Mouse (Mus musculus) yolk sac, embryonic 10.5 days (tissue): Measurements from ENCODE around the gene Dennd1a.

ENCODE experiments used
- DNase-seq: peaks from one replicate; pipeline ENCODE4 v3.0.0-alpha.2; 2017; ENCODE audit warnings: low spot score

Dennd1a gene

GRCm38 (mm10) chr2:38223759-38224158, 63.4 kb downstream of the Dennd1a start:
- DNase-seq = no peak

GRCm38 (mm10) chr2:38221461-38221860, 65.7 kb downstream of the Dennd1a start:
- DNase-seq = no peak

- peak; percentile 43 for DNase-seq
These were observed 66.3 kb downstream of the Dennd1a start for GRCm38 (mm10) chr2:38220687-38221435.

GRCm38 (mm10) chr2:38219666-38220065, 67.5 kb downstream of the Dennd1a start:
- no peak for DNase-seq

- DNase-seq = no peak
These were observed 74.1 kb downstream of the Dennd1a start for GRCm38 (mm10) chr2:38213041-38213440.

GRCm38 (mm10) chr2:38211426-38211825, 75.8 kb downstream of the Dennd1a start:
- no peak for DNase-seq

GRCm38 (mm10) chr2:38207752-38208151, 79.4 kb downstream of the Dennd1a start:
- DNase-seq = no peak

GRCm38 (mm10) chr2:38205281-38205680, 81.9 kb downstream of the Dennd1a start:
- no peak for DNase-seq

GRCm38 (mm10) chr2:38204696-38205095, 82.5 kb downstream of the Dennd1a start:
- DNase-seq = no peak

GRCm38 (mm10) chr2:38198072-38198471, 89.1 kb downstream of the Dennd1a start:
- DNase-seq = no peak

GRCm38 (mm10) chr2:38196199-38197060, 90.8 kb downstream of the Dennd1a start:
- no peak for DNase-seq

- no peak for DNase-seq
These were observed 95.2 kb downstream of the Dennd1a start for GRCm38 (mm10) chr2:38192007-38192406.

GRCm38 (mm10) chr2:38191601-38192000, 95.6 kb downstream of the Dennd1a start:
- DNase-seq = no peak

GRCm38 (mm10) chr2:38186438-38186837, 100.8 kb downstream of the Dennd1a start:
- DNase-seq = no peak

- no peak for DNase-seq
These were observed 102.2 kb downstream of the Dennd1a start for GRCm38 (mm10) chr2:38184977-38185376.

GRCm38 (mm10) chr2:38183881-38184280, 103.3 kb downstream of the Dennd1a start:
- no peak for DNase-seq

GRCm38 (mm10) chr2:38182283-38182682, 104.9 kb downstream of the Dennd1a start:
- DNase-seq = no peak

- DNase-seq = no peak
These were observed 109.6 kb downstream of the Dennd1a start for GRCm38 (mm10) chr2:38177583-38177978.

- no peak for DNase-seq
These were observed 110.2 kb downstream of the Dennd1a start for GRCm38 (mm10) chr2:38176870-38177582.

- no peak for DNase-seq
These were observed 111.9 kb downstream of the Dennd1a start for GRCm38 (mm10) chr2:38175276-38175675.

- no peak for DNase-seq
These were observed 118.6 kb downstream of the Dennd1a start for GRCm38 (mm10) chr2:38168606-38169005.

- DNase-seq = no peak
These were observed 121.2 kb downstream of the Dennd1a start for GRCm38 (mm10) chr2:38165966-38166365.
